Mouse (Mus musculus) heart, adult 18-20 months (tissue): ENCODE data around the gene Ext2. TPM values are rescaled to one million over a fixed set of nuclear protein-coding genes. Genes with fewer than 3 reads are reported as not detected.

Experiments
- DNase-seq, 2 experiments: peaks; one replicate each; pipeline ENCODE4 v3.0.0; 2021 to 2022; ENCODE audit warnings: mixed read lengths in 1 of 2
- total RNA-seq, 2 experiments: library from RNA; stranded (reverse); gene quantifications; 2 replicates each; pipeline ENCODE4 v1.2.3; 2021

Ext2 gene
- total RNA-seq, 2 experiments from 2014 or later, result 37.9 to 39.9 TPM

DNA sequence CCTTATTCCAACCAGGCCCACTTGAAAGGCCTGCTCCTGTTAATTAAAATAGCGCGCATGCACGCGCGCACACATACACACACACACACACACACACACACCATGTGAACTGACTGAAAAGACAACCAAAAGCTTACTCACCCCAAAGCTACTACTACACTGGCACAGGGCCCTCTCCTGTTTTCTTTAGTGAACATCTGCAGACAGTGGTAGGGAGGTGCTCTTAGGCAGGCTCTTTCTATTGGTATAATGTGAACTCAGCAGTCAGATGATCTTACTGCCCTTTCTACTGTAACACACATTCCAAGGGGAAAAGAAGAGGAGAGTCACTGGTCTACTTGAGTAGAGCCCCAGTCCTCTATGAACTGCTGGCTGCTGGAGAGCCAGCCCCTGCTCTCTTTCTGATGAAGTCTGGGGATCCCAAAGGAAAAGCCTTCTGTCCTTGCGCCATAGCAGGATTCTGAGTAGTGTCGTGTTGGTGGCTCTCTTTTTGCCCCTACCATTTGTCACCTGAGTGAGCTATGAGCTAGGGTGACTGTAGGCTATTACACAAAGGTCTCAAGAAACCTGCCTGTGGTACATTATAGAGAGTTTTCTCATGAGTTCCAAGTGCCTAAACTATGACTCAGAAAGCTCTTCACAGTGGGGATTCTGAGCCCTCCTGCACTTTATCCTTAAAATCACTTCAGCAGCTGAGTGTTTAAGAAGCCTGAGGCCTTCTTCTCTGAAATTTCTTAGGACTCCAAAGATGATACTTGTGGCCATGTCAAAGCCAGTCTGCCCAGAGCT is 45.9 kb downstream of the Ext2 start:
- no peak for DNase-seq

- no peak for DNase-seq
These were observed 46.9 kb downstream of the Ext2 start for GRCm38 (mm10) chr2:93775431-93775830.

GRCm38 (mm10) chr2:93774946-93775345 is 47.4 kb downstream of the Ext2 start:
- no peak for DNase-seq

GRCm38 (mm10) chr2:93772765-93773085 is 49.6 kb downstream of the Ext2 start:
- no peak for DNase-seq

GRCm38 (mm10) chr2:93772054-93772764 is 50.2 kb downstream of the Ext2 start:
- peak in 1 of 2 experiments; percentile 27 for DNase-seq

GRCm38 (mm10) chr2:93770895-93771294 is 51.5 kb downstream of the Ext2 start:
- no peak for DNase-seq

- DNase-seq, result no peak
These were observed 52.5 kb downstream of the Ext2 start for GRCm38 (mm10) chr2:93769875-93770274.

DNA sequence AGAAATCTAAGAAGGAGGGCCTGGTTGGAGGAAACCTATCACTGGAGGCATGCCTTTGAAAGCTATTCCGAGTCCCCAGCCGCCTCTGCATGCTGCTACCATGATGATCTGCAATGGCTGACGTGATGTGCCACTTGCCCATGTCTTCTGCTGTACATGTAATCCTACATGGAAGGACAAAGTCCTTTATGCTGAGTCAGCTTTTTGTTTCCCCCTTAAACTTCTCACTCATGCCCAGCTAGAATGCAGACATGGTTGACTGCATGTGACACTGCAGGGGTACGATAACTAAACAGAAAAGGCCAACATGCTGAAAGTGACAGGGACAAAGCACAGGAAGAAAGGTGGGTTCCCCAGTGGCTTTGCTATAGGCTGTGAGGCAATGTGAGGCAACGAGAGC is 56.6 kb downstream of the Ext2 start:
- no peak for DNase-seq

DNA sequence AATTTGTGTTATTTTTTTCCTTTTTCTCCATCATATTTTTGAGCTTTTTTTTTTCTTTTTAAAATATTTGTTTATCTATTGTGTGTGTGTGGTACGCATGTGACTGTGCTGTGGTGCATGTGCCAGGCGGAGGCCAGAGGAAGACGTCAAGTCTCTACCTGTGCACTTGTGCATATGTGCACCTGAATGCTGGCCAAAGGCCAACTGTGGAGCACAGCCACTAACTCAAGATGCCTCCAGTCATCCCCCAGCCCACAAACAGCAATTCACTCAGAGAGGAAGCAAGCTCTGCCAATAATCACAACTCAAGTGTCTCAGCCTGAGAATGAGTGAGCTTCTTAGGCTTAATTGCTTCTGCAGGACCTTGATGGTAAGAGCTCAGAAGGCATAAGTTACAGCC is 58.2 kb downstream of the Ext2 start:
- DNase-seq, result no peak

DNA sequence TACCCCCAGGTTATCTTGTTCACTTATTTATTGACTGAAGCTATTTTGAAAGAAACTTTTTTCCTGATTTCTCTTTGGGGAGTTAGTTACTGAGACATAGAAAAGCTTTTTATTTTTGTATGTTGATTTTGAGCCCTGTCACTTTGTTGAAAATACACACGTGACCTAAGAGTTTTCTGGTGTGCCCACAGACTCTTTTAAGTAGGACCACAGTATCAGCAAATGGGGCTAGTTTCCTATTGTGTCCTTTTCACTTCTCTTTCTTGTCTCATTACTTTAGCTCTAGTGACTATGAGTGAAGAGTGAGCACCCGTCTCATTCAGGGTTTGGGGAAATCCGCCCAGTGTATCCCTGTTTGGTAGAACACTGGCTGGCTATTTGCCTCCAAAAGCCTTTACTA is 62.0 kb downstream of the Ext2 start:
- DNase-seq, result no peak

GRCm38 (mm10) chr2:93759173-93759572 is 63.2 kb downstream of the Ext2 start:
- no peak for DNase-seq

DNA sequence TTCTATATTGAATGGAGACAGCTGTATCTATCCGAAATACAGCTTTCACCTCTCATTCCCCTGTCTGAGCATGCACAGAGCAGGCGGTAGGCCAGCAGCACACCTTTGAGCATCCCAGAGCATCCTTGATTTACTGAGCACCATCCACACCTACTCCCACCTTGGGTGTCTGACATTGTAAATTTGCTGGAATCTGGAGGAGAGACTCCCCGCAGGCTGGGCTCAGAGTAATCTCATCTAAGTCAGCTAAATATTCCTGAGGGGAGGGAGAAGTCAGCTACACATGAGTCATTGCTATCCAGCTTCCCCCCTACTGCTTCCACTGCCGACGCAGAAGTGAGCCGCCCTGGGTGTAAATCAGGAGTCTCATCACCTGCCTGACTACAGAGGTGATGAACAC is 64.1 kb downstream of the Ext2 start:
- DNase-seq, result no peak

GRCm38 (mm10) chr2:93754366-93754765 is 68.0 kb downstream of the Ext2 start:
- no peak for DNase-seq

GRCm38 (mm10) chr2:93753147-93753758 is 69.1 kb downstream of the Ext2 start:
- no peak for DNase-seq

DNA sequence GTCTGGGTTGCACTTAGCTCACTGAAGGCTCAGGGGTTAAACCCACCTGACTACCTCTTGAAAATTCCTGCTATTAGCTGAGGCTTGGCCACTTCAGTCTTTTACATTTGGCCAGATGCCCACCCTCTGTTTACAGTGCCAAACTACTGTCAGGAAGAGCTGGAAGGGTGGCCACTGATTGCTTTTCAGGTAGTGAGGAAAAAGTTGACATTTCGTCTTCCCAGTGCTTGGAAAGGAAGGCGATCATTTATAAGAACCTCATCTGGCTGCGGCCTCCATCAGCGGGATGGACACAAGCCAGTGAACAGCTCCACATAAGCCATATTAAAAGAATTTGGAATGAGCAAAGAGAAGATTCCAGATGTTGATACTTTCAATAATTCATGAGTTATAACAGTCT is 72.7 kb downstream of the Ext2 start:
- DNase-seq, result peak in 1 of 2 experiments; percentile 18

GRCm38 (mm10) chr2:93747538-93748126 is 74.7 kb downstream of the Ext2 start:
- DNase-seq, result no peak

GRCm38 (mm10) chr2:93746620-93747019 is 75.7 kb downstream of the Ext2 start:
- DNase-seq, result no peak

DNA sequence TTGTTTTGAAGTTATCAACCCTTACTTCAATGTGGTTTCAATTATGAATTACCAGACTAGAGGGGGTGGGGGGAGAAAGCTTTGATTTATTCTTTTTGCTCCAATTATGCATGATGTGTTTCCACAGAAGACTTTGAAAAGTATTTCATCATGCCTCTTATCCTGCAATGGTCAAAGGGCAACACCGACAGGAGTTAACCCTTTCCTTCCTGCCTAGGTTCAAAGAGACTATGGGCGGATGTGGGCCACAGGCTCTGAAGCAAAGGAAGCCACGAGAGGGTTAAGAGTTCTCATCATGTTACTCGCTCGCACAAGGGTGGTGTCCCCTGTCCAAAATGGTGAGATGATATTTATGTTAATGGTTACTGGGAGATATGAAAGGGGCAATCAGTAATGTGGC is 76.2 kb downstream of the Ext2 start:
- DNase-seq, result no peak

DNA sequence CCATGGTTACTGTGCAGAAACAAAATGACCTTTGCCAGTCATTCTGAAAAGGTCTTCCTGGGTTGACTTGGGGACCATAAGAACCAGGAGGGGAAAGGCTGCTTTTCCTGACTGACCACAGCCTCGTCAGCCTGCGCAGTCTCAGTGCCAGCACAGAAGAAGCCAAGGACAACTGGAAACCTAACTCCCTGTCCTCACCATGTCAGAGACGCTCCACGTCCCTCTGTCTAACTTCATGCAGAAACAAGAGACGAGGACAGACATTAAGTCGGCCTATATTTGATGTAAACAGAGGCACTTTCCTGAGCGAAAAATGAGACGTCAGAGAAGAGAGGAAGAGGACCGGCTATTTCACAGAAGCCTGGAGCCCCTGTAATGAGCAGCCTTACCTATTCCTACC is 76.6 kb downstream of the Ext2 start:
- no peak for DNase-seq

DNA sequence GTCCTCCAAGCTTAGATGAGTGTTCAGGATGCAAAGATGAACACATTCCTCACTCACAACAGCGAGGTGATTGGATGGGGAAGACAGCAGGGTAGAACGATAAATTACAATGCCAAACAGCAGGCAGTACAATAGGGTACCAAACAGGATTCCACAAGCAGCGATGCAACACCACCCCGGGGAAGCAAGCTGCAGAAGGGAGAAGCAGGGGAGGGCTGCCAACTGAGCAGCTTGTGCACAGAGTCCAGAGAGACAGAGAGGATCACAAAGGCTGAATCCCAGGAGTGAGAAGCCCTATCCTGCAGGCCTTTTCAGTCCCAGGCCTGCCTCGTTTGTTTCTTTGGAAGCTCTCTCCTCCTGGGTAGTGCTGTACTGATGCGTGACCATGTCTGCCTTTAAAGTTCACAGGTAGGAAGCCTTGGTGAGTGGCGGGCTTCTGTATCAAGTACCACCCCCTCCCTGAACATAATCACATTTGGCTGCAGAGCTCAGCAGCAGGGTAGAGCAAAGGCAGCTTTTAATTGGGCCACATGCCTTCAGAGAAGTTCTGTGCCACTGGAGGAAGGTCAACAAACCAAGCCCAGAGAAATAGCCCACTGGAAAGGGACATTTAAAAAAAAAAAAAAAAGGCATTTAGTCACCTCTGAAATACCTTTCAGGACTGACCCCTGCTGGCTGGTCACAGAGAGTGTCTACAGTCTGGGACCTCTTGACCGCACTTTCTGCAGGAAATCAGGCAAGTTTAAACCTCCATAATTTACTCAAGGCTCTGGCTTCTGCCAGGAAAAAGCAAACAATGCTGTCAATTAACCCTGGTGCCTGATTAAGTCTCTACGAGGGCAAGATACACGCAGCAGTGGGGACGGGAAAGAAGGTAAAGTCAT is 77.8 kb downstream of the Ext2 start:
- no peak for DNase-seq

DNA sequence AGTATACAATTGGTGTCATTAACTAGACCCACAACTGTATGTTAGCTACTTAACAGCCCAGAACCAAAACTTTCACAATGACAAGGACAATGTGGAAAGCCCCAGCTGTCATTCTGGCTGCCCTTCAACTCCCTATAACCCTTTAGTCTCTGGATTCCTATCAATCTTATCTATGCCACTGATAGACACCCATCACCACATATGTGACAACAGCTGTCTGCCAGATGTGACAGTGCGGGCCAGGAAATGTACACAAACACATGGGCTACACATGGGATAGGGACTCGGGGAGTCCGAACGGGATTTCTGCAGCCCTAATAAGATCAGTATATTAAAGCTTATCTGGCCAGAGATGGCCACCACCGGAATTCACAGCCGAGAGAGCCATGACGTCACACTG is 80.7 kb downstream of the Ext2 start:
- DNase-seq, result no peak

DNA sequence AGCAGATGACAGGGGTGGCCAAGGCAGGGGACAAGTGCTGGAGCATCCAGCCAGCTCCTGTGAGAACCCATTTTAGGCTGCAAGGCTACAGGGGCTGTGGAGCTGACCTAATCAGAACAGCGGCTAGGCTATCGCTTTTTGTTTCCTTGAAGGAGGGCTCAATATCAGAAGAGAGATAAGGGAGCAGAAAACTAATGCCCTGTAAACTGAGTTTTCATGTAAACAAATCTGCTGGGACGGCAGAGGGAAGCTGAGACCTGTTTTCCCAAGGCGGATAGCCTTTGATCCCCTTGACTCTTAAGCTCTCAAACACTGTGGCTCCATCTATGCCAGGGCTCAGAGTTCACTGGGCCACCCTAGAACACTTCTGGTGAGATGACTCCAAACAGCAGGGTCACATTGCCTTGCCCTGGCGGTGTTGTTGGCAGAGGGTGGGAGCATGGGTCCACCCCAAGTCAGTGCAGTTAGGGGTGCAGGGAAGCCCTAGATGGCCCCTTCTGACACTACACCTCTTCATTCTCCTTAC is 83.3 kb downstream of the Ext2 start:
- DNase-seq, result no peak
